Comparison of ENCODE assay signal across 9 mouse cellular contexts in genomic region chr4:156200623-156201475, GRCm38 (mm10). TPM values are rescaled to one million over a fixed set of nuclear protein-coding genes. Genes with fewer than 3 reads are reported as not detected.
DNase-seq lines count a peak whose midpoint lies in the region; ATAC-seq lines count a peak whose summit lies in the region.
"Had no signal": no experiment of that assay in that cellular context is flagged by ENCODE, and none has a peak within 500 bp of the region (broad histone marks: within the 10 kb centered on the region; RNA-seq: fewer than 3 reads in every experiment).

Gene Isg15 (minus strand): TSS chr4:156200818.

- H3K4me1 ChIP-seq in heart, embryonic 12.5 days (replicated peaks), result peaks cover 31% of the 10 kb centered on the region
- H3K4me1 ChIP-seq in lung, embryonic 16.5 days (replicated peaks; ENCODE audit: control insufficient read depth, insufficient read depth, low read length), result peaks cover 20% of the 10 kb centered on the region
- peaks cover 12% of the 10 kb centered on the region for H3K4me1 ChIP-seq in forebrain, embryonic 14.5 days (ENCODE audit: control insufficient read depth, insufficient read depth, low read length)

- H3K36me3 ChIP-seq in heart, embryonic 12.5 days, result no peaks in the 10 kb centered on the region
- H3K36me3 ChIP-seq in lung, embryonic 16.5 days (ENCODE audit: control insufficient read depth, insufficient read depth, low read length), result no peaks in the 10 kb centered on the region
- H3K36me3 ChIP-seq in forebrain, embryonic 14.5 days (ENCODE audit: control insufficient read depth, insufficient read depth, low read length), result no peaks in the 10 kb centered on the region

- intact Hi-C loops in heart, postnatal 10 days (cut with DNase I), result no loop called here

- no peak within 1 kb of the TSS for H3K9ac ChIP-seq in heart, embryonic 12.5 days
- no peak within 1 kb of the TSS for H3K9ac ChIP-seq in lung, embryonic 16.5 days (ENCODE audit: low read length)
- no peak within 1 kb of the TSS for H3K9ac ChIP-seq in forebrain, embryonic 14.5 days (ENCODE audit: low read length)

- H3K4me3 ChIP-seq in heart, embryonic 12.5 days, result peak within 1 kb of the TSS; percentile 6; the same call in 1 of the 2 replicates
- no peak within 1 kb of the TSS for H3K4me3 ChIP-seq in lung, embryonic 16.5 days (ENCODE audit: low read length)
- H3K4me3 ChIP-seq in forebrain, embryonic 14.5 days (ENCODE audit: low read depth, low read length), result no peak within 1 kb of the TSS

- H3K9me3 ChIP-seq in heart, embryonic 12.5 days (replicated peaks), result no peaks in the 10 kb centered on the region
- H3K9me3 ChIP-seq in lung, embryonic 16.5 days (ENCODE audit: control insufficient read depth, low read length), result no peaks in the 10 kb centered on the region
- no peaks in the 10 kb centered on the region for H3K9me3 ChIP-seq in forebrain, embryonic 14.5 days (replicated peaks; ENCODE audit: control insufficient read depth, low read length)

- no peak within 1 kb of the TSS for H3K27ac ChIP-seq in heart, embryonic 12.5 days (ENCODE audit: poor library complexity, severe bottlenecking)
- no peak within 1 kb of the TSS for H3K27ac ChIP-seq in lung, embryonic 16.5 days (ENCODE audit: low read length)
- H3K27ac ChIP-seq in forebrain, embryonic 14.5 days (ENCODE audit: low read depth, low read length), result no peak within 1 kb of the TSS

- H3K4me2 ChIP-seq in heart, embryonic 12.5 days, result peak within 1 kb of the TSS; percentile 41
- H3K4me2 ChIP-seq in lung, embryonic 16.5 days (ENCODE audit: low read depth, low read length), result peak within 1 kb of the TSS; percentile 13
- H3K4me2 ChIP-seq in forebrain, embryonic 14.5 days (ENCODE audit: low read length), result no peak within 1 kb of the TSS

- 53% methylated on average over 10 of the region's 10 CpGs for WGBS in heart, embryonic 12.5 days
- 56% methylated on average over 10 of the region's 10 CpGs for WGBS in lung, embryonic 16.5 days
- WGBS in forebrain, embryonic 14.5 days, result 68% methylated on average over 10 of the region's 10 CpGs

- H3K27me3 ChIP-seq in heart, embryonic 12.5 days (replicated peaks), result peaks cover 4% of the 10 kb centered on the region; the same call in 1 of the 2 replicates
- peaks cover 15% of the 10 kb centered on the region; the same call in 1 of the 2 replicates for H3K27me3 ChIP-seq in lung, embryonic 16.5 days (ENCODE audit: control insufficient read depth, insufficient read depth, low read depth, low read length)
- no peaks in the 10 kb centered on the region for H3K27me3 ChIP-seq in forebrain, embryonic 14.5 days (replicated peaks; ENCODE audit: control insufficient read depth, insufficient read depth, low read length)
- H3K27me3 ChIP-seq: Patski had no signal

- no peak for DNase-seq in heart, postnatal 10 days
- peak; percentile 88 for DNase-seq in CD4-positive helper T cell, adult 2 months (ENCODE audit: low read depth, low spot score)
- DNase-seq in cerebellum, postnatal 14 days, result no peak
- DNase-seq in forebrain, embryonic 14.5 days (ENCODE audit: low spot score), result no peak
- no peak for DNase-seq in cerebellum, postnatal 10 days

- no peak for ATAC-seq in heart, embryonic 12.5 days (ENCODE audit: insufficient number of reproducible peaks, low FRiP score)
- 0 out of 2 replicates have a peak, but pooled peaks have one; percentile 8 for ATAC-seq in erythroid progenitor cell, adult 5-6 weeks (replicated peaks; ENCODE audit: low FRiP score, poor library complexity, severe bottlenecking)
- ATAC-seq in lung, embryonic 16.5 days (ENCODE audit: low read depth), result no peak
- no peak for ATAC-seq in forebrain, embryonic 14.5 days
- ATAC-seq: Patski had no signal

RNA-seq across cellular contexts. Expression of gene Isg15, which starts in this region (rescaled TPM):
- 1.8 and 2.8 TPM in 2 replicates for polyA plus RNA-seq in heart, embryonic 12.5 days (2016; fragmentation: Nextera tagmentation; extraction: Ambion mirVana)
- 1 to 10 TPM; 1.3 TPM for total RNA-seq in heart, postnatal 10 days (2021)
- 32.8 and 101 TPM in 2 replicates for total RNA-seq in erythroid progenitor cell, adult 5-6 weeks (2015; ENCODE audit: low replicate concordance)
- 71.3 and 108 TPM in 2 replicates for total RNA-seq in erythroid progenitor cell, adult 5-6 weeks (2017; ENCODE audit: low replicate concordance)
- 1.7 and 3.1 TPM in 2 replicates for polyA plus RNA-seq in lung, embryonic 16.5 days (2015; fragmentation: Nextera tagmentation; extraction: Ambion mirVana)
- 0.61 and 1.1 TPM in 2 replicates for polyA plus RNA-seq in forebrain, embryonic 14.5 days (2014; fragmentation: Nextera tagmentation; extraction: Ambion mirVana)

Comparison
In these comparisons a context has a peak if more than half of its experiments do, and no peak if none do; other contexts are left out.
1. RNA of gene Isg15 (total RNA-seq): 32.8 to 108 TPM in erythroid progenitor cell, adult 5-6 weeks; 1.3 TPM in heart, postnatal 10 days; every median in the first group is over 10 times any median in the second.